Mouse (Mus musculus) limb, embryonic 14.5 days (tissue): ENCODE measurements around the gene Gm10382. TPM values are rescaled to one million over a fixed set of nuclear protein-coding genes. Genes with fewer than 3 reads are reported as not detected.
"Not testable (repeated sequence)": the region's sequence is repeated elsewhere in the genome, so short reads cannot be mapped to it uniquely, and the experiment has no call there.

Source experiments
- ATAC-seq: fragments of 200-750 bp; cut with Nextera tagmentation; 2 replicates; pipeline ENCODE4 v1.8.0; 2017; ENCODE audit warnings: low read depth, moderate number of reproducible peaks, moderate TSS enrichment; ENCODE audit not compliant: low FRiP score
- DNase-seq: peaks from one replicate; pipeline ENCODE4 v3.0.0-alpha.2; 2015; ENCODE audit warnings: low spot score
- H3K27ac ChIP-seq: fragments of 300-500 bp; sonication (generic); replicated peaks from 2 replicates; pipeline ENCODE4 v1.5.1; 2014; ENCODE audit warnings: low read depth, mild to moderate bottlenecking, low read length, moderate library complexity, mixed read lengths
- H3K27me3 ChIP-seq: fragments of 300-500 bp; sonication (generic); 2 replicates; pipeline ENCODE4 v1.6.1; 2014; ENCODE audit warnings: low read length, mixed read lengths; ENCODE audit not compliant: control insufficient read depth, insufficient read depth
- H3K36me3 ChIP-seq: fragments of 300-500 bp; sonication (generic); 2 replicates; pipeline ENCODE4 v1.6.1; 2014; ENCODE audit warnings: mild to moderate bottlenecking, low read length, moderate library complexity, mixed read lengths; ENCODE audit not compliant: control insufficient read depth, insufficient read depth
- H3K4me1 ChIP-seq: fragments of 300-500 bp; sonication (generic); 2 replicates; pipeline ENCODE4 v1.6.1; 2014; ENCODE audit warnings: antibody characterized with exemption, low read length, mixed read lengths; ENCODE audit not compliant: control insufficient read depth, insufficient read depth
- H3K4me2 ChIP-seq: fragments of 300-500 bp; sonication (generic); replicated peaks from 2 replicates; pipeline ENCODE4 v1.6.1; 2014; ENCODE audit warnings: low read depth, mild to moderate bottlenecking, low read length, moderate library complexity; ENCODE audit not compliant: severe bottlenecking
- H3K4me3 ChIP-seq: fragments of 300-500 bp; sonication (generic); replicated peaks from 2 replicates; pipeline ENCODE4 v1.5.1; 2014; ENCODE audit warnings: low read length
- H3K9ac ChIP-seq: fragments of 300-500 bp; sonication (generic); 2 replicates; pipeline ENCODE4 v1.6.1; 2014; ENCODE audit warnings: mild to moderate bottlenecking, low read depth, low read length, moderate library complexity; ENCODE audit not compliant: severe bottlenecking
- H3K9me3 ChIP-seq: fragments of 300-500 bp; sonication (generic); 2 replicates; pipeline ENCODE4 v1.6.1; 2016; ENCODE audit warnings: low read length; ENCODE audit not compliant: control insufficient read depth
- POLR2A ChIP-seq: fragments of 200-500 bp; IDR thresholded peaks from 2 replicates; pipeline ENCODE4 v1.8.0; 2012; ENCODE audit warnings: inconsistent platforms, mild to moderate bottlenecking, moderate library complexity, borderline replicate concordance; ENCODE audit not compliant: insufficient read depth, insufficient read length; ENCODE audit errors: extremely low read depth
- WGBS: fragments of 180-500 bp; shearing (Covaris S2); extraction: QIAGEN DNeasy Blood & Tissue Kit; methylation state at CpG from one replicate; pipeline ENCODE4 v1.1.7; 2014; 5-methylcytosine and 5-hydroxymethylcytosine counted together
- polyA plus RNA-seq, 2 experiments: library from polyadenylated mRNA; depleted of rRNA in 1 of 2; stranded (reverse) in 1 of 2; unstranded in 1 of 2; fragments of >200 nt; fragmentation: Nextera tagmentation in 1 of 2; extraction: Ambion mirVana in 1 of 2; gene quantifications; 2 replicates each; pipeline versions ENCODE4 v1.2.1 to v1.2.3; 2012 to 2014

Gm10382 gene
- polyA plus RNA-seq, 2 experiments = 0.08 to 0.45 TPM

DNA sequence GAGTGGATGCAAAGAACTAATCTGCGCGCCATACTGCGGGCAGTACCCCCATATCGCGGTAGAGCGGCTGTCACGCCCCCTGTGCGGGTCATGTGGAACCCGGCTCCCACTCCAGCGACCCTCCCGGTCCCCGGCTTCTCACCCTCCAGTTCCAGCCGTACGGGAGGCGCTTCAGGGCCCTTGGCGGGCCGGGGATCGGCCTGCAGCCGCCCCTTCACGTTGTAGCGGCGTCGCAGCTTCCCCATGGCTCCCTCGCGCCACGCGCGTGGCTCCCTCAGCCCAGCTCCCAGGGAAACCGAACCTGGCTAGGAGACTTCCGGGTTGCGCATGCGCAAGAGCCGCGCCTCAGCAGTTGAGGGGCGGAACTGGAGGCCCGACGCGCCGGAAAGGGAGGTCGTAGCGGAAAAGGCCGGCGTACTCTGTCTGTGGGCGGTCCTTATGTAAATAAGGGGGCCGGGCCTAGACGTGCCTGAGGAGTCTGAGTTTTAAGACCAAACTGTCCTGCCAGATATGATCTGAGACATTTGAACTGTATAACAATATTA, 44.7 kb downstream of the Gm10382 start, which contains the start of gene Dhx37:
Gene Dhx37 (minus strand): TSS at position 329 of the 545 bp plus-strand sequence.
- DNase-seq (peak; percentile 98), ATAC-seq (peak; percentile 98)
- H3K27me3 ChIP-seq = no peaks in the 10 kb centered on the region
- peak within 1 kb of the TSS; percentile 93 for H3K4me3 ChIP-seq
- H3K4me1 ChIP-seq = peaks cover 9% of the 10 kb centered on the region
- H3K9me3 ChIP-seq = no peaks in the 10 kb centered on the region
- under 1% methylated on average over 41 of the region's 46 CpGs for WGBS
- H3K36me3 ChIP-seq = peaks cover 28% of the 10 kb centered on the region
- peak; percentile 87; the same call in 1 of the 2 replicates for TF ChIP-seq POLR2A
- peak within 1 kb of the TSS; percentile 63; the same call in 1 of the 2 replicates for H3K27ac ChIP-seq
- peak within 1 kb of the TSS; percentile 84 for H3K9ac ChIP-seq
- H3K4me2 ChIP-seq = peak within 1 kb of the TSS; percentile 91

DNA sequence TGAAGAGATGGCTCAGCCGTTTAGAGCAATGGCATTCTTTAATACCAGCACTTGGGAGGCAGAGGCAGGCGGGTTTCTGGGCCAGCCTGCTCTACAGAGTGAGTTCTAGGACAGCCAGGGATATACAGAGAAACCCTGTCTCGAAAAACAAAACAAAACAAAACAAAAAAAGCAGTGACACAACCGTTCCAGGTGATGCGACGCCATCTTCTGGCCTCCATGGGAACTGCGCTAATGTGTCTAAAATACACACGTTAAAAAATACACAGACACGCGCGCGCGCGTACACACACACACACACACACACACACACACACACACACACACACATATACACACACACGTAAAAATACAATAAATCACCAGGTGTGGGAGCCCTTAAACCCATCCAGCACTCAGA, 45.2 kb downstream of the Gm10382 start:
- ATAC-seq, H3K9me3 ChIP-seq, H3K9ac ChIP-seq, H3K27me3 ChIP-seq, H3K4me1 ChIP-seq, DNase-seq, H3K27ac ChIP-seq: not testable (repeated sequence)
- Histone ChIP-seq H3K4me3 (peak overlapping the region; percentile 93), H3K36me3 (peaks cover 24% of the 10 kb centered on the region), H3K4me2 (peak overlapping the region; percentile 91)
- WGBS = 54% methylated on average over 14 of the region's 15 CpGs

Other genes with a start within 250 kb of the Gm10382 start
- gene Ncor2, start 210.1 kb upstream of the Gm10382 start, polyA plus RNA-seq (2012; rRNA removed) = 75.9 and 89.8 TPM in 2 replicates
- gene Ncor2, start 210.1 kb upstream of the Gm10382 start, polyA plus RNA-seq (2014; fragmentation: Nextera tagmentation; extraction: Ambion mirVana) = 37.0 and 39.3 TPM in 2 replicates
- gene Scarb1, start 48.2 kb upstream of the Gm10382 start, polyA plus RNA-seq (2012; rRNA removed) = 67.7 and 85.6 TPM in 2 replicates
- gene Scarb1, start 48.2 kb upstream of the Gm10382 start, polyA plus RNA-seq (2014; fragmentation: Nextera tagmentation; extraction: Ambion mirVana) = 40.1 and 43.9 TPM in 2 replicates
- gene Ubc, start 880 bp downstream of the Gm10382 start, polyA plus RNA-seq (2012; rRNA removed) = 643 and 660 TPM in 2 replicates
- gene Ubc, start 880 bp downstream of the Gm10382 start, polyA plus RNA-seq (2014; fragmentation: Nextera tagmentation; extraction: Ambion mirVana) = 949 and 1,033 TPM in 2 replicates
- 21.9 and 25.5 TPM in 2 replicates for gene Dhx37, start 44.8 kb downstream of the Gm10382 start, polyA plus RNA-seq (2012; rRNA removed)
- 5.4 and 8.9 TPM in 2 replicates for gene Dhx37, start 44.8 kb downstream of the Gm10382 start, polyA plus RNA-seq (2014; fragmentation: Nextera tagmentation; extraction: Ambion mirVana)
- 15.0 and 19.7 TPM in 2 replicates for gene Bri3bp, start 52.2 kb downstream of the Gm10382 start, polyA plus RNA-seq (2012; rRNA removed)
- 30.0 and 34.5 TPM in 2 replicates for gene Bri3bp, start 52.2 kb downstream of the Gm10382 start, polyA plus RNA-seq (2014; fragmentation: Nextera tagmentation; extraction: Ambion mirVana)
- 35.5 and 42.4 TPM in 2 replicates for gene Aacs, start 86.5 kb downstream of the Gm10382 start, polyA plus RNA-seq (2012; rRNA removed)
- 35.9 and 43.3 TPM in 2 replicates for gene Aacs, start 86.5 kb downstream of the Gm10382 start, polyA plus RNA-seq (2014; fragmentation: Nextera tagmentation; extraction: Ambion mirVana)
- 0.23 and 0.36 TPM in 2 replicates for gene Tmem132b, start 142.5 kb downstream of the Gm10382 start, polyA plus RNA-seq (2012; rRNA removed)
- 0.28 and 0.53 TPM in 2 replicates for gene Tmem132b, start 142.5 kb downstream of the Gm10382 start, polyA plus RNA-seq (2014; fragmentation: Nextera tagmentation; extraction: Ambion mirVana)